Mouse (Mus musculus) liver, adult 2 months (tissue): ENCODE measurements at regions not wholly inside any gene's neighbourhood (a gene's known extent, or its start where the extent isn't known, plus 50 kb on each side); places are given as distances from the start of the nearest gene placed in this dataset.

Source experiments
- CTCF ChIP-seq: fragments of 200-500 bp; IDR thresholded peaks from 2 replicates; pipeline ENCODE4 v1.5.1; 2011; ENCODE audit warnings: low read depth, low read length, control low read depth
- POLR2A ChIP-seq: fragments of 200-500 bp; IDR thresholded peaks from 2 replicates; pipeline ENCODE4 v1.6.1; 2011; ENCODE audit warnings: low read length, control low read depth; ENCODE audit not compliant: insufficient read depth; ENCODE audit errors: extremely low read depth

- TF ChIP-seq CTCF: no peak
- no peak for TF ChIP-seq POLR2A
These were observed 289.6 kb downstream of the Lrriq3 start for GRCm38 (mm10) chr3:155382817-155383216.
